Mouse (Mus musculus) hindbrain, embryonic 14.5 days (tissue): ENCODE measurements around the gene Mob3b. TPM values are rescaled to one million over a fixed set of nuclear protein-coding genes. Genes with fewer than 3 reads are reported as not detected.

Experiments
- ATAC-seq: fragments of 200-750 bp; cut with Nextera tagmentation; 2 replicates; pipeline ENCODE4 v1.8.0; 2017; ENCODE audit warnings: moderate number of reproducible peaks, mild to moderate bottlenecking, moderate TSS enrichment, moderate library complexity; ENCODE audit not compliant: low FRiP score
- DNase-seq: peaks from one replicate; pipeline ENCODE4 v3.0.0-alpha.2; 2015; ENCODE audit warnings: low spot score
- H3K27ac ChIP-seq: fragments of 300-500 bp; sonication (generic); 2 replicates; pipeline ENCODE4 v1.5.1; 2014; ENCODE audit warnings: mild to moderate bottlenecking, moderate library complexity
- H3K27me3 ChIP-seq: fragments of 300-500 bp; sonication (generic); 2 replicates; pipeline ENCODE4 v1.6.1; 2014; ENCODE audit warnings: mild to moderate bottlenecking, low read length, mixed read lengths; ENCODE audit not compliant: control insufficient read depth, insufficient read depth
- H3K36me3 ChIP-seq: fragments of 300-500 bp; sonication (generic); replicated peaks from 2 replicates; pipeline ENCODE4 v1.6.1; 2014; ENCODE audit not compliant: control insufficient read depth, insufficient read depth
- H3K4me1 ChIP-seq: fragments of 300-500 bp; sonication (generic); replicated peaks from 2 replicates; pipeline ENCODE4 v1.6.1; 2014; ENCODE audit warnings: antibody characterized with exemption, low read length, mixed read lengths; ENCODE audit not compliant: control insufficient read depth, insufficient read depth
- H3K4me2 ChIP-seq: fragments of 300-500 bp; sonication (generic); replicated peaks from 2 replicates; pipeline ENCODE4 v1.6.1; 2014; ENCODE audit warnings: mild to moderate bottlenecking, moderate library complexity
- H3K4me3 ChIP-seq: fragments of 300-500 bp; sonication (generic); replicated peaks from 2 replicates; pipeline ENCODE4 v1.5.1; 2014; ENCODE audit warnings: mild to moderate bottlenecking, low read length
- H3K9ac ChIP-seq: fragments of 300-500 bp; sonication (generic); 2 replicates; pipeline ENCODE4 v1.6.1; 2014
- H3K9me3 ChIP-seq: fragments of 300-500 bp; sonication (generic); 2 replicates; pipeline ENCODE4 v1.6.1; 2016; ENCODE audit warnings: low read length; ENCODE audit not compliant: control insufficient read depth
- WGBS: fragments of 180-500 bp; shearing (Covaris S2); extraction: QIAGEN DNeasy Blood & Tissue Kit; methylation state at CpG from one replicate; pipeline ENCODE4 v1.1.7; 2014; 5-methylcytosine and 5-hydroxymethylcytosine counted together
- polyA plus RNA-seq: library from polyadenylated mRNA; unstranded; fragments of >200 nt; fragmentation: Nextera tagmentation; extraction: Ambion mirVana; gene quantifications from 2 replicates; pipeline ENCODE4 v1.2.1, GENCODE M21; 2014

Gene Mob3b
- polyA plus RNA-seq, 1 experiment from 2014 or later, result 4.0 TPM

GRCm38 (mm10) chr4:35040896-35041295 lies 116.4 kb downstream of the Mob3b start:
- Histone ChIP-seq H3K27me3 (no peaks in the 10 kb centered on the region), H3K4me2 (no peak overlapping the region), H3K4me1 (no peaks in the 10 kb centered on the region), H3K9ac (no peak overlapping the region), H3K9me3 (no peaks in the 10 kb centered on the region), H3K27ac (no peak overlapping the region), H3K36me3 (no peaks in the 10 kb centered on the region), H3K4me3 (no peak overlapping the region)
- DNase-seq (no peak), ATAC-seq (no peak)
- 99% methylated on average over 5 of the region's 5 CpGs for WGBS

DNA sequence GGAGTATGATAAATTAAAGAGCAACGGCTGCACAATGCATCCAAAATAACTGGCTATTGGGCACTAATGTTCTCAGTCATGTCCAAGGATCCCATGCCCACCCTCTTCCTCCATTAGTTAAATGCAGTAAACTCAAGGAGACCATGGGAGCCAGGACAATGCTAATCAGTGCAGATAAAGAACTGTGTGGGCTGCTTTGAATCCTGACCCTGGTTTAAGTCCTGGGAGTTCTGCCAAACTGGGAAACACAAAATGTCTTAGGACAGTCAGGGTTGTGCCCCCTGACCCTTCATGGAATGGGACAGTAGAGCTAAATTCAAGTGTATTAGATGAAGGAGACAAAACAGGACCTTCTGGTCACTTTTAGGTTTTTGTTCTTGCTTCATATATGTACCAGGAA lies 117.0 kb downstream of the Mob3b start:
- ATAC-seq, result no peak
- H3K36me3 ChIP-seq, result no peaks in the 10 kb centered on the region
- no peak overlapping the region for H3K9ac ChIP-seq
- H3K4me2 ChIP-seq, result no peak overlapping the region
- H3K4me1 ChIP-seq, result no peaks in the 10 kb centered on the region
- no peak overlapping the region for H3K27ac ChIP-seq
- no peak for DNase-seq
- H3K4me3 ChIP-seq, result no peak overlapping the region
- H3K9me3 ChIP-seq, result no peaks in the 10 kb centered on the region
- no peaks in the 10 kb centered on the region for H3K27me3 ChIP-seq
- WGBS, result 88% methylated on average over 1 of the region's 1 CpGs

- H3K4me1 ChIP-seq, result no peaks in the 10 kb centered on the region
- no peak for DNase-seq
- WGBS, result 83% methylated on average over 2 of the region's 2 CpGs
Observed at GRCm38 (mm10) chr4:35037824-35038223, 119.5 kb downstream of the Mob3b start.

GRCm38 (mm10) chr4:35034504-35035290 lies 122.6 kb downstream of the Mob3b start:
- H3K9ac ChIP-seq, result no peak overlapping the region
- H3K4me3 ChIP-seq, result no peak overlapping the region
- WGBS, result 67% methylated on average over 18 of the region's 18 CpGs
- DNase-seq, result no peak
- no peak for ATAC-seq
- no peak overlapping the region for H3K27ac ChIP-seq
- no peak overlapping the region for H3K4me2 ChIP-seq
- H3K36me3 ChIP-seq, result no peaks in the 10 kb centered on the region
- H3K9me3 ChIP-seq, result no peaks in the 10 kb centered on the region
- no peaks in the 10 kb centered on the region for H3K27me3 ChIP-seq
- H3K4me1 ChIP-seq, result no peaks in the 10 kb centered on the region

More at GRCm38 (mm10) chr4:35037824-35038223, 119.5 kb downstream of the Mob3b start:
- H3K4me2 ChIP-seq, result no peak overlapping the region
- no peaks in the 10 kb centered on the region for H3K9me3 ChIP-seq
- H3K4me3 ChIP-seq, result no peak overlapping the region
- no peak overlapping the region for H3K9ac ChIP-seq
- no peaks in the 10 kb centered on the region for H3K27me3 ChIP-seq
- H3K36me3 ChIP-seq, result no peaks in the 10 kb centered on the region
- no peak overlapping the region for H3K27ac ChIP-seq
- no peak for ATAC-seq

- WGBS, result 93% methylated on average over 3 of the region's 3 CpGs
- H3K9me3 ChIP-seq, result no peaks in the 10 kb centered on the region
- H3K27ac ChIP-seq, result no peak overlapping the region
- no peaks in the 10 kb centered on the region for H3K27me3 ChIP-seq
- DNase-seq (no peak), ATAC-seq (no peak)
- H3K4me1 ChIP-seq, result no peaks in the 10 kb centered on the region
- H3K9ac ChIP-seq, result no peak overlapping the region
- H3K4me3 ChIP-seq, result no peak overlapping the region
- no peaks in the 10 kb centered on the region for H3K36me3 ChIP-seq
- H3K4me2 ChIP-seq, result no peak overlapping the region
Observed at GRCm38 (mm10) chr4:35032758-35033157, 124.5 kb downstream of the Mob3b start.

- Histone ChIP-seq H3K4me2 (no peak overlapping the region), H3K36me3 (no peaks in the 10 kb centered on the region), H3K4me3 (no peak overlapping the region), H3K9ac (no peak overlapping the region), H3K4me1 (no peaks in the 10 kb centered on the region), H3K27me3 (no peaks in the 10 kb centered on the region), H3K9me3 (no peaks in the 10 kb centered on the region), H3K27ac (no peak overlapping the region)
- DNase-seq, result no peak
- 84% methylated on average over 3 of the region's 3 CpGs for WGBS
- ATAC-seq, result no peak
Observed at GRCm38 (mm10) chr4:35031623-35032022, 125.7 kb downstream of the Mob3b start.

GRCm38 (mm10) chr4:35031141-35031540 lies 126.1 kb downstream of the Mob3b start:
- WGBS, result 80% methylated on average over 5 of the region's 5 CpGs
- H3K36me3 ChIP-seq, result no peaks in the 10 kb centered on the region
- no peak overlapping the region for H3K9ac ChIP-seq
- H3K4me1 ChIP-seq, result no peaks in the 10 kb centered on the region
- H3K4me2 ChIP-seq, result no peak overlapping the region
- no peaks in the 10 kb centered on the region for H3K27me3 ChIP-seq
- no peak overlapping the region for H3K27ac ChIP-seq
- no peak for ATAC-seq
- DNase-seq, result no peak
- no peaks in the 10 kb centered on the region for H3K9me3 ChIP-seq
- no peak overlapping the region for H3K4me3 ChIP-seq

DNA sequence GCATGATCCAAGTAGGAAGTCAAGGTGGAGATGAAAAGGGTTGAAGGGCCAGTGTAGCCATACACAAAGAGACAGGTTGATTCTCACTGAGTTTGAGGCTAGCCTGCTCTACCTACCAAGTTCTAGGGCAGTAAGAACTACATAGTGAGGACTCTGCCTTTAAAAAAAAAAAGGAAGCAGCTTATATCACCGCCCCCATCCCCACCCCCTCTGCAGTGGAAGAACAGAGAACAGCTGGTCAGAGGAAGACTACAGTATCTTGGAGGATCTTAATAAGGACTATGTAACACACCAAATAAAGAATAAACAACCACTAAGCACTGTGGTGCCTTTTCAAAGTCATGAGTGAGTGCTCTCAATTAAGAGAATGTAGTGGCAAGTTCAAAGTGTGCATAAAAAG lies 138.9 kb downstream of the Mob3b start:
- Histone ChIP-seq H3K4me2 (no peak overlapping the region), H3K27ac (no peak overlapping the region), H3K36me3 (no peaks in the 10 kb centered on the region), H3K4me3 (no peak overlapping the region), H3K27me3 (no peaks in the 10 kb centered on the region), H3K9ac (no peak overlapping the region), H3K4me1 (no peaks in the 10 kb centered on the region), H3K9me3 (no peaks in the 10 kb centered on the region)
- 89% methylated on average over 1 of the region's 1 CpGs for WGBS
- DNase-seq (no peak), ATAC-seq (no peak)

DNA sequence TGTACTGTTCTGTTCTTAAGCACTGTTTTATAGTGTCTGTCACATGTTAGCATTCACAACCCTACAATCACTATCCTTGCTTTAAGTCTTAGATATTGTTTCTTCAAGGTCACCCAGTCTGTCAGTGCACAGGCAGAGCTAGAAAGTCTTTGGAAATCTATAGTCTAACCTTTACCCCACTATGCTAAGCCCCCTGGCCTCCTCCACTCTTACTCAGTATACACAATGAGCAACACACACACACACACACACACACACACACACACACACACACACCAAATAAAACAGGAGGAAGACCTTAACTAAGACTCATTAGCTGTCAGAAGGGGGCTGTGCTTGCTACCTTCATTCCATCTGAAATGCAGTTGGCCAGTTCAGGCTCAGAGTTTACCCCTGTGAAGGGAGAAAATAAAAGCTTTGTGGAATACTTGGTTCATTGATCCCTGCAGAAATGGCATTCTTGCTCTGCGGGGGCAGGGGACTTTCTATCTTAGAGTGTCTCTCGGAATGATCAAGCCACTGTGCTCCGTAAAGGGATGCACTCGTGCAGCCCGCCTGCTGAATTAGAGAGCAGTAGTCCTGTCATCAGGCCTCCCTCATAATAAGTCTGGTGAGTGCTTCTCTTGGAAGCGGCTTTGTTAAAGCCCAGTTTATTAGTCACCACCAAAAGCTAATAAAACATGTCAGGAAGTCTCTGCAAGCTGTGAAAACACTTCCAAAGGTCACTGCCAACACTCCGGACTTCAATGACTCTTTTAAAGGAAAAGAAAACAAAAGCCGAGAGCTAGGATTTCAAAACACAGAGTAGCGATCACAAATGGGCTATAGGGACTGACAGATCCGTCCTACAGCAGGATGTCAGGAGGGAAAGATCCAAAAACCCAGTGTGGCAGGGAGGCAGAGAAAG lies 144.6 kb downstream of the Mob3b start:
- no peaks in the 10 kb centered on the region for H3K4me1 ChIP-seq
- no peak overlapping the region for H3K27ac ChIP-seq
- no peaks in the 10 kb centered on the region for H3K9me3 ChIP-seq
- H3K9ac ChIP-seq, result no peak overlapping the region
- ATAC-seq (no peak; the same call in 1 of the 2 replicates), DNase-seq (no peak)
- WGBS, result 12% methylated on average over 10 of the region's 10 CpGs
- no peaks in the 10 kb centered on the region for H3K27me3 ChIP-seq
- H3K4me2 ChIP-seq, result peak overlapping the region; percentile 19
- no peak overlapping the region for H3K4me3 ChIP-seq
- H3K36me3 ChIP-seq, result no peaks in the 10 kb centered on the region
